Mouse (Mus musculus) midbrain, embryonic 14.5 days (tissue): Measurements from ENCODE around the gene Ivns1abp. TPM values are rescaled to one million over a fixed set of nuclear protein-coding genes. Genes with fewer than 3 reads are reported as not detected.

ENCODE experiments used
- ATAC-seq: fragments of 200-750 bp; cut with Nextera tagmentation; 2 replicates; pipeline ENCODE4 v1.8.0; 2017; ENCODE audit warnings: moderate number of reproducible peaks, moderate library complexity; ENCODE audit not compliant: low FRiP score, low TSS enrichment
- DNase-seq: peaks from one replicate; pipeline ENCODE4 v3.0.0-alpha.2; 2015
- H3K27ac ChIP-seq: fragments of 300-500 bp; sonication (generic); replicated peaks from 2 replicates; pipeline ENCODE4 v1.5.1; 2014; ENCODE audit warnings: mild to moderate bottlenecking, low read depth, low read length, moderate library complexity
- H3K27me3 ChIP-seq: fragments of 300-500 bp; sonication (generic); 2 replicates; pipeline ENCODE4 v1.6.1; 2014; ENCODE audit warnings: low read length, control low read depth, mixed read lengths; ENCODE audit not compliant: control insufficient read depth, insufficient read depth
- H3K36me3 ChIP-seq: fragments of 300-500 bp; sonication (generic); 2 replicates; pipeline ENCODE4 v1.6.1; 2014; ENCODE audit warnings: low read length, control low read depth; ENCODE audit not compliant: control insufficient read depth, insufficient read depth
- H3K4me1 ChIP-seq: fragments of 300-500 bp; sonication (generic); 2 replicates; pipeline ENCODE4 v1.6.1; 2014; ENCODE audit warnings: mild to moderate bottlenecking, antibody characterized with exemption, low read length, control low read depth; ENCODE audit not compliant: control insufficient read depth, insufficient read depth
- H3K4me2 ChIP-seq: fragments of 300-500 bp; sonication (generic); 2 replicates; pipeline ENCODE4 v1.6.1; 2014; ENCODE audit warnings: mild to moderate bottlenecking, low read length, moderate library complexity
- H3K4me3 ChIP-seq: fragments of 300-500 bp; sonication (generic); replicated peaks from 2 replicates; pipeline ENCODE4 v1.5.1; 2014; ENCODE audit warnings: low read depth, low read length
- H3K9ac ChIP-seq: fragments of 300-500 bp; sonication (generic); replicated peaks from 2 replicates; pipeline ENCODE4 v1.6.1; 2014; ENCODE audit warnings: mild to moderate bottlenecking, low read length, moderate library complexity
- H3K9me3 ChIP-seq: fragments of 300-500 bp; sonication (generic); 2 replicates; pipeline ENCODE4 v1.6.1; 2016; ENCODE audit warnings: low read length, control low read depth, mixed read lengths; ENCODE audit not compliant: control insufficient read depth
- WGBS: fragments of 180-500 bp; shearing (Covaris S2); extraction: QIAGEN DNeasy Blood & Tissue Kit; methylation state at CpG from one replicate; pipeline ENCODE4 v1.1.7; 2014; 5-methylcytosine and 5-hydroxymethylcytosine counted together
- polyA plus RNA-seq: library from polyadenylated mRNA; unstranded; fragments of >200 nt; fragmentation: Nextera tagmentation; extraction: Ambion mirVana; gene quantifications from 2 replicates; pipeline ENCODE4 v1.2.1, GENCODE M21; 2014

Gene Ivns1abp
- polyA plus RNA-seq, 1 experiment from 2014 or later, result 297 TPM

DNA sequence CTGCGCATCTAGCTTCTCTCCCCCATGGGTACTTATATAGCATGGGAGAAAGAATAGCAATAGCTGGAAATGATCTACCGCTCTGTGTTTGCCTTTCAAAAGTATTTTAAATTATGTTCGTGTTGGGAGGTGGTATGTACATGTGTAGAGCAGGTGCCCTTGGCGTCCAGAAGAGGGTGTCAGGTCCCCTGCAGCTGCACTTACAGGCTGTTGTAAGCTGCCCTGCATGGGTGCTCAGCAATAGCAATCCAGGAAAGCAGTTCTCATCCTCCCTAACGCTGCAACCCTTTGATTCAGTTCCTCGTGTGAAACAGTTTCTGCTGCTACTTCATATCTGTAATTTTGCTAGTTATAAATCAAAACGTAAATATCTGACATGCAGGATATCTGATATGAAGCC is 14.7 kb upstream of the Ivns1abp start:
- no peak overlapping the region for H3K4me2 ChIP-seq
- no peaks in the 10 kb centered on the region for H3K36me3 ChIP-seq
- H3K4me3 ChIP-seq, result no peak overlapping the region
- no peaks in the 10 kb centered on the region for H3K27me3 ChIP-seq
- 82% methylated on average over 7 of the region's 7 CpGs for WGBS
- no peak overlapping the region for H3K9ac ChIP-seq
- H3K9me3 ChIP-seq, result no peaks in the 10 kb centered on the region
- H3K4me1 ChIP-seq, result no peaks in the 10 kb centered on the region
- no peak overlapping the region for H3K27ac ChIP-seq
- no peak for ATAC-seq
- no peak for DNase-seq

DNA sequence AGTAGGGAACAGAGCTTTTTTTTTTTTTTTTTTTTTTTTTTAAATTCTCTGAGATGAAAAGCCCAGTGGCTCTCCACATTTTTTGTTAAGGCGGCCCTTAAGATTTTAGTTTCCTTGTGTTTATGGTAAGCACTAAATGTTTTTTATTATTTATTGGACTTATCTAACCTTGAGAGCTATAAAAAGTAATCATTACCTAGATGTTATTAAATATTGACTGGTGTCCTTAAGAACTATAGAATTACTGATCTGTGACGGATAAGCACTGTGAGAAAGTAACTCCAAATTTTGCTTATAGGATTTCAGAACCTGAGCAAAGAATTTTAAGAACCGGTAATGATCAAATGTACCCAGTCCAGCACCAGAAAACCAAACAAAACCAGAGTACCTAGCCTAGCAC is 11.5 kb upstream of the Ivns1abp start:
- Histone ChIP-seq H3K9me3 (no peaks in the 10 kb centered on the region), H3K27ac (no peak overlapping the region), H3K9ac (no peak overlapping the region), H3K4me3 (no peak overlapping the region), H3K36me3 (no peaks in the 10 kb centered on the region), H3K27me3 (no peaks in the 10 kb centered on the region), H3K4me1 (no peaks in the 10 kb centered on the region), H3K4me2 (no peak overlapping the region)
- WGBS, result 95% methylated on average over 3 of the region's 3 CpGs
- DNase-seq (no peak), ATAC-seq (no peak)

DNA sequence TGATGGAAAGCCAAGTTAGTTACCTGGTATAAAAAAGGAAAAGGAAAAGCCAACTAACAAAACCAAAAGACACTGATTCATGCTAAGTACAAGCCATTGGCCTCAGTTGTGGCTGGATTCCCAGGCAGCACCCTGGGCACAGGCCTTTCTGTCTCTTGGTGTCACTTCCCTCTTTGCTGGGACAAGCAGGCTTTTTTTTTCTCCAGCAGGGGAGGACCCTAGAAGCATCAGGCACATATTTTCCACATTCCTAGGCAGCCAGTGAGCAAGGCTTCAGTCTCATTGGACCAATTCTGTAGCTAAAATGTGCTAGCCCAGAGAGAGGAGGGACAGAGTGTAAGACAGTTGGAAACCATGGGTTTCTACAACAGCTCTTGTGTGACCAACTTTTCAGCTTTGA is 6.0 kb upstream of the Ivns1abp start:
- no peaks in the 10 kb centered on the region for H3K36me3 ChIP-seq
- no peak overlapping the region for H3K9ac ChIP-seq
- no peaks in the 10 kb centered on the region for H3K27me3 ChIP-seq
- no peak for ATAC-seq
- H3K4me1 ChIP-seq, result peaks cover 6% of the 10 kb centered on the region
- H3K4me3 ChIP-seq, result no peak overlapping the region
- no peak overlapping the region for H3K27ac ChIP-seq
- H3K4me2 ChIP-seq, result no peak overlapping the region
- DNase-seq, result no peak
- H3K9me3 ChIP-seq, result no peaks in the 10 kb centered on the region

DNA sequence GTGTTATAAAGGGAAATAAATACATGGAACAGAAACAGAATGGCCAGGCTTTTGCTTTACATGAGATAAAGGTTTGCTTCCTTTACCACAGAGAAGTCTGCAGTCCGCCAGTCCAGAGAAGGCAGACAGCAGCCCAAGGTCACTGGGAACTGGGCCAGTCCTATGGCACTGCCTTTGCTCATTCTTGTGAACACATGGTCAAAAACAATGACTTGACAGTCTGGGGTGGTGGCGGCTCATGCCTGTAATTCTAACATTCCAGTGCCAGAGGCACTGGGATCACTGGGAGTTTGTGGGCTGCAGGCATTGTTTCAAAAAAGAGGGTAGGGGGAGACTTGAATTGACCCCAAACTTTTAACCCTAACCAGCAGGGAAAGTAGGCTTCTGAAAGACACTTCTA is 5.3 kb upstream of the Ivns1abp start:
- DNase-seq, result no peak
- 33% methylated on average over 2 of the region's 2 CpGs for WGBS
- H3K4me1 ChIP-seq, result peaks cover 10% of the 10 kb centered on the region
- no peak overlapping the region for H3K27ac ChIP-seq
- no peak for ATAC-seq
- no peak overlapping the region for H3K4me2 ChIP-seq
- H3K27me3 ChIP-seq, result no peaks in the 10 kb centered on the region
- H3K4me3 ChIP-seq, result no peak overlapping the region
- H3K9me3 ChIP-seq, result no peaks in the 10 kb centered on the region
- H3K36me3 ChIP-seq, result no peaks in the 10 kb centered on the region
- H3K9ac ChIP-seq, result no peak overlapping the region

DNA sequence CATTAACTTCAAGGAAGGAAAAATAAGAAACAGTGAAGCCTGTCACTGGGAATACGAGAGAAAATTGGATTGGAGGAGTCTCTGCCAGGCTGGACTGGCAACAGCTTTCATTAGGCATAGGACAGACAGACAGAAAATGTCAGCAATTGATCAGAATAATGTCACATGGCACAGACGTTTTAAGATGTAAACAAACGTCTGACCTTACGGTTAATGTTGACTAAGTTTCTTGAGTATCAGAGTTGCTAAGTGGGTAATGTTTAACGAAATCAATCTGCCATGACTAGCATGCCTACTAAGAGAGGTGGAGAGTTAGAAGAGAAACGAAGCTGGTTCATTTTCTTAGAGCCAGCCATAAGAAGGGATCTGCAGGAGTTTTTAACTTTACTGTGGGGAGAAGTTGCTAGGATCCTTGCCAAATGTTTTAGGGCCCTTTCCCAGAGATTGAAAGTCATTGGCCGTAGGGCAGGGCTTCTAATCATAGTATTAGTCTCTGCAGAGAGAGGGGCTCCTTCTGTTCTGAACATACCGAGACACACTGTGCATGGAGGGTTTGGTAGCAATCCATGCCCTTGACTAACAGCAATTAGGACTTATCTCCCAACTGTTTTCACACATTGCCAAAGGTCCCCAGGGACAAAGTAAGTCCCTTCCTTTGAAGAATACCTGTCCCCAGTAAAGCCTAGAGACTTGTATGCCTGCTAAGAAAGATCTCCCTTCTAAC is 2.8 kb upstream of the Ivns1abp start:
- WGBS, result 78% methylated on average over 8 of the region's 8 CpGs
- Histone ChIP-seq H3K27ac (no peak overlapping the region), H3K4me3 (no peak overlapping the region), H3K9me3 (no peaks in the 10 kb centered on the region), H3K4me2 (no peak overlapping the region), H3K9ac (no peak overlapping the region), H3K4me1 (peaks cover 18% of the 10 kb centered on the region), H3K36me3 (no peaks in the 10 kb centered on the region), H3K27me3 (no peaks in the 10 kb centered on the region)
- DNase-seq (no peak), ATAC-seq (no peak)

DNA sequence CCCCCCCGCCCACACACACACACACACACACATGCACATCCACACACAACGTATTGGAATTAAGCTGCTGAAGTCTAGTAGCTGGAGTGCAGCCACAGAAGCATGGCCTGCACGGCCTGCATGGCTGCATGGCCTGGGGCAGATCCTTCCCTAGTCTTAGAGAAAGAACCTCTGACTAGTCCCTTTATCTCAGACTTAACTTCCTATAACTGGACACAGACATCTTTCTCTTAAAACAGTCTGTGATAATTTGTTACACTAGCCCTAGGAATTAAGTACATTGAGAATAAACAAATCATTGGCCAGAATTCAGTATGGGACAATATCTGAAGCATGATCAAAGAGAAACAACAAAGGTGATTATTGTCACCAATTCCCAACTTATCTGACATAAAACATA is 2.0 kb upstream of the Ivns1abp start:
- DNase-seq (no peak), ATAC-seq (no peak)
- no peaks in the 10 kb centered on the region for H3K27me3 ChIP-seq
- H3K27ac ChIP-seq, result no peak overlapping the region
- H3K4me2 ChIP-seq, result peak overlapping the region; percentile 6; the same call in 1 of the 2 replicates
- H3K4me1 ChIP-seq, result peaks cover 25% of the 10 kb centered on the region
- H3K36me3 ChIP-seq, result no peaks in the 10 kb centered on the region
- H3K9ac ChIP-seq, result no peak overlapping the region
- H3K4me3 ChIP-seq, result no peak overlapping the region
- 62% methylated on average over 3 of the region's 3 CpGs for WGBS
- H3K9me3 ChIP-seq, result no peaks in the 10 kb centered on the region

DNA sequence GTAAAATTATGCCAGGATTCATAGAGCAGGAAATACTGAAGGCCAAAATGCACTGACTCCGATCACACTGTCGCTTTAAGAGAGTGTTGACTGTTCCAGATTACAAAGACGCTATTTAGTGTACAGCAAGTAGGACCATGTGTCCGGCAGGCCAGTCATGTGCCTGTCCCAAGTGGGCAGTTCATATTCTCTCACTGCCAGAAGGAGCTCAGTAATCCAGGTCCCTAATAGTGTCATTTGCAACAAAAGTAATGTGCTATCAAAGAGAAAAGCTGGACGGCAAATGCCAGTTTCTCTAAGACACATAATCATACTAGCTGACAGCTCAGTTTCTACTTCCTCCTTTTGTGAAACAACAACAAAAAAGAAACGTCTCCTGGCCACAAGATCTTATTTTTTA is 1.3 kb upstream of the Ivns1abp start:
- Histone ChIP-seq H3K4me3 (0 out of 2 replicates have a peak overlapping the region, but pooled peaks have one; percentile 3), H3K27ac (no peak overlapping the region), H3K9ac (0 out of 2 replicates have a peak overlapping the region, but pooled peaks have one; percentile 12), H3K9me3 (no peaks in the 10 kb centered on the region), H3K27me3 (no peaks in the 10 kb centered on the region), H3K36me3 (no peaks in the 10 kb centered on the region), H3K4me2 (peak overlapping the region; percentile 66), H3K4me1 (peaks cover 25% of the 10 kb centered on the region)
- WGBS, result 34% methylated on average over 6 of the region's 6 CpGs
- peak; percentile 21 for DNase-seq
- no peak for ATAC-seq

DNA sequence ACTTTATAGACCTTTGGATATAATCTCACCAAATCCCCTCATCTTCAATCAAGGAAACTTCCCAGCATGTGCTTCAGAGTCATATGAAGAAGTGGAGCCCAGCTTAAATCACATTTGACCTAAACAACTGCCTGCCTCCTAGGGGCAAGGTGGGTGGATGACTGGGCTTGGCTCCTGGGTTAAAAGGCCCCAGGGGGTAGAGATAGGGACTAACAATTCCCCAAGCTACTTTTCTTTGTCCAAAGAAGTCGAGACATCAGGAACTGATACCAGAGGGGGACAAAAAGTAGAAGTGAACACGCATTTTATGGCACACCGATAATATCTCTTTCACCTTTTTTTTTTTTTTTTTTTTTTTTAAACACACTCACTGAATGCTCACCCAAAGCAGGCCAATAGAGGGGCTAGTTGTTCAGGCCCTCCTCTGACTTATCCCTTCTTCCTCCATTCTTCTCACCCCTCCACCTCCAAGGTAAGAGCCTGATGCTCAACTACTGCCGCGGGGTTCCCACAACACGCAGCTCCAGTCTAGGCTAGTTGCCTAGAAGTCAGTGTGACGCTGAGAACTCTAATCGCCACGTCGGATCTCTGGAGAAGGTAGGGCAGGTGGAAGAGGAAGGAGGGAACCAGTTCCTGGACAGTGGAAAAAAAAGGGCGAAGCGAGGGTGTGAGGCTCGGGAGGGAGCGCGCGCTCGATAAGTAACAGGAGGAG is 550 bp upstream of the Ivns1abp start:
- under 1% methylated on average over 17 of the region's 17 CpGs for WGBS
- H3K27ac ChIP-seq, result peak overlapping the region; percentile 97
- peak overlapping the region; percentile 66 for H3K4me2 ChIP-seq
- H3K36me3 ChIP-seq, result no peaks in the 10 kb centered on the region
- H3K4me1 ChIP-seq, result peaks cover 30% of the 10 kb centered on the region
- H3K27me3 ChIP-seq, result no peaks in the 10 kb centered on the region
- ATAC-seq (no peak; the same call in 1 of the 2 replicates), DNase-seq (peak; percentile 30)
- H3K9me3 ChIP-seq, result no peaks in the 10 kb centered on the region
- peak overlapping the region; percentile 95 for H3K9ac ChIP-seq
- peak overlapping the region; percentile 90 for H3K4me3 ChIP-seq
